9 mouse cellular contexts compared by ENCODE assay signal in the genomic region with DNA sequence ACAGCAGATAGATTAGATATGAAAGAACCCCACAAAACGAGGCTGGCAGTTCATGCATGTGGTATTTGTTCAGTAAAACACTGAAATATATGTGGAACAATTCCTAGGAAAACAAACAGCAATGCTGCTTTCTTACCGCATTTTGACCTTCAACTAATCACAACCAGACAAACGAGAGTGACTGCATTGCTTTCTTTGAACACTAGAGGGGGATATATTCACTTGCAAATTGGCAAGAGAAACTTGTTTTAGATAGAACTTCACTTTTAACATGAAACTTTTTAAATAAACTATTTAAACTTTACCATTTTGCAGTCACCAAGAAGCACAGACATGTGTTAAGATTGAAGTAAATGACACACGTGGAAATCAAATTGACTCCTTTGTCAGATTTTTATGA. TPM values are rescaled to one million over a fixed set of nuclear protein-coding genes. Genes with fewer than 3 reads are reported as not detected.
DNase-seq lines count a peak whose midpoint lies in the region; ATAC-seq and TF ChIP-seq lines count a peak whose summit lies in the region.
"Had no signal": no experiment of that assay in that cellular context is flagged by ENCODE, and none has a peak within 500 bp of the region (broad histone marks: within the 10 kb centered on the region; RNA-seq: fewer than 3 reads in every experiment).

No protein-coding gene starts in this region.

- H3K4me1 ChIP-seq in heart, embryonic 10.5 days = no peaks in the 10 kb centered on the region
- no peaks in the 10 kb centered on the region for H3K4me1 ChIP-seq in limb, embryonic 14.5 days (ENCODE audit: control insufficient read depth, insufficient read depth, low read length)

- H3K4me2 ChIP-seq in limb, embryonic 14.5 days (replicated peaks; ENCODE audit: low read depth, low read length, severe bottlenecking) = no peak overlapping the region

- DNase-seq in heart, adult 9 months (ENCODE audit: low spot score in 2 of 2) = peak; percentile 11 to 35
- DNase-seq in heart, embryonic 10.5 days (ENCODE audit: low spot score) = no peak
- peak; percentile 17 for DNase-seq in right cerebral cortex, adult 18-20 months
- DNase-seq in right cerebral cortex, postnatal 25 days = no peak
- peak; percentile 26 for DNase-seq in brain, embryonic 18.5 days (ENCODE audit: low read depth, low spot score)
- DNase-seq in limb, embryonic 14.5 days (ENCODE audit: low spot score) = peak; percentile 89
- no peak for DNase-seq in right cerebral cortex, adult 2 months (ENCODE audit: low spot score in 2 of 2)
- DNase-seq in layer of hippocampus, postnatal 25 days (ENCODE audit: extremely low spot score in 1 of 2, low spot score in 1 of 2) = no peak

- WGBS in heart, embryonic 10.5 days = 3% methylated on average over 4 of the region's 4 CpGs
- WGBS in limb, embryonic 14.5 days = 2% methylated on average over 4 of the region's 4 CpGs

- H3K9me3 ChIP-seq in heart, embryonic 10.5 days = no peaks in the 10 kb centered on the region
- H3K9me3 ChIP-seq in limb, embryonic 14.5 days (ENCODE audit: control insufficient read depth, low read length) = no peaks in the 10 kb centered on the region

- H3K36me3 ChIP-seq in heart, embryonic 10.5 days = no peaks in the 10 kb centered on the region
- no peaks in the 10 kb centered on the region for H3K36me3 ChIP-seq in limb, embryonic 14.5 days (ENCODE audit: control insufficient read depth, insufficient read depth, low read length)

- no peak overlapping the region for H3K4me3 ChIP-seq in heart, embryonic 10.5 days
- H3K4me3 ChIP-seq in limb, embryonic 14.5 days (replicated peaks; ENCODE audit: low read length) = no peak overlapping the region
- H3K4me3 ChIP-seq: erythroblast, embryonic 14.5 days had no signal

- no peak overlapping the region for H3K9ac ChIP-seq in limb, embryonic 14.5 days (ENCODE audit: low read depth, low read length, severe bottlenecking)

- no peak for TF ChIP-seq POLR2A in limb, embryonic 14.5 days (IDR thresholded peaks at IDR 0.05; ENCODE audit: borderline replicate concordance, extremely low read depth, insufficient read depth, insufficient read length)

- H3K27me3 ChIP-seq in heart, embryonic 10.5 days (ENCODE audit: insufficient read depth, poor library complexity, severe bottlenecking) = no peaks in the 10 kb centered on the region
- H3K27me3 ChIP-seq in limb, embryonic 14.5 days (ENCODE audit: control insufficient read depth, insufficient read depth, low read length) = no peaks in the 10 kb centered on the region

- no peak overlapping the region for H3K27ac ChIP-seq in heart, embryonic 10.5 days
- no peak overlapping the region for H3K27ac ChIP-seq in limb, embryonic 14.5 days (replicated peaks; ENCODE audit: low read depth, low read length)

- ATAC-seq in limb, embryonic 14.5 days (ENCODE audit: low FRiP score, low read depth) = 0 out of 2 replicates have a peak, but pooled peaks have one; percentile 34

RNA-seq across cellular contexts. Expression of gene Dnah7a, which starts 8.9 kb away (rescaled TPM):
- polyA plus RNA-seq in heart, embryonic 10.5 days (2016; fragmentation: Nextera tagmentation; extraction: Ambion mirVana) = 0.95 and 2.0 TPM in 2 replicates
- polyA plus RNA-seq in limb, embryonic 14.5 days (2012; rRNA removed) = 0.79 and 1.5 TPM in 2 replicates
- 0.83 and 1.8 TPM in 2 replicates for polyA plus RNA-seq in limb, embryonic 14.5 days (2014; fragmentation: Nextera tagmentation; extraction: Ambion mirVana)
- 1 to 10 TPM; 3.1 to 3.7 TPM for total RNA-seq in layer of hippocampus, postnatal 25 days (2021)
- polyA plus RNA-seq: erythroblast, embryonic 14.5 days had no signal

Comparison
In these comparisons a context has a peak if more than half of its experiments do, and no peak if none do; other contexts are left out.
1. DNase-seq: peak in heart, adult 9 months (2 of 2), right cerebral cortex, adult 18-20 months (single experiment), brain, embryonic 18.5 days (single experiment) and limb, embryonic 14.5 days (single experiment); none in heart, embryonic 10.5 days (single experiment), right cerebral cortex, postnatal 25 days (single experiment), right cerebral cortex, adult 2 months (0 of 2) and layer of hippocampus, postnatal 25 days (0 of 2).